Mouse (Mus musculus) embryonic fibroblast, embryonic 13.5 days (primary cell): ENCODE results near the gene Sppl2c.

Source experiments
- CTCF ChIP-seq: IDR thresholded peaks from 2 replicates; pipeline ENCODE4 v1.5.1; 2011; ENCODE audit warnings: mild to moderate bottlenecking, control low read depth, low read length, moderate library complexity, borderline replicate concordance; ENCODE audit not compliant: insufficient read depth
- POLR2A ChIP-seq: IDR thresholded peaks from 2 replicates; pipeline ENCODE4 v1.6.1; 2011; ENCODE audit warnings: low read depth, mild to moderate bottlenecking, control low read depth, low read length, moderate library complexity

GRCm38 (mm10) chr11:104233574-104234206, 47.6 kb downstream of the Sppl2c start:
- TF ChIP-seq CTCF (no peak), POLR2A (no peak)
